Mouse (Mus musculus): Measurements from ENCODE around the gene Dusp22. TPM values are rescaled to one million over a fixed set of nuclear protein-coding genes. Genes with fewer than 3 reads are reported as not detected.

The Dusp22 gene
- polyA plus RNA-seq, 1 experiment from 2014 or later = 14.6 TPM

DNA sequence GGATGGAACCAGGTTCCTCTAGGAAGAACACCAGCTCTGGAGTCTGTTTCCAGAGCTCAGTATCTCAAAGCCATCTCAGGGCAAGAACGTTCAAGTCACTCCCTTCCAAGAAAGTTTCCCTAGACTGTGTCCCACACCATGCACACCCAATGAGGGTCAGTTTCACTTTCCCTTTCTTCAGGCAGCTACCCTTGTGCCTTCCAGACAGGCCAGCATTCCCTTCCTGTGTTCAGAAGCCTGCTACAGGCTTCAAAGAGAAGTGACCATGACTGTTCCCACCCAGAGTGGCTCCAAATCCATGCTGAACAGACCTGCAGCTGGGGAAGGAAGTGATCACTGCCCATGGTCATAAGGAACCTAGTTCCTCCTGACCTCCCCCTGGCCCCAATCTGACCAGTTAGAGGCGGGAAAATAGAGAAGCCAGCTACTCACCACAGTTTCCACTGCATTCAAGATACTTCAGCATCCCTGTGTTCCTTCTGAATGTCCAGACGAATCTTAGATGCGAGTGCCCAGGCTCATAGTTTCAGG is 78.6 kb downstream of the Dusp22 start:
- H3K4me3 ChIP-seq (ENCODE audit: low read depth, low read length) = no peak overlapping the region
- H3K36me3 ChIP-seq (replicated peaks; ENCODE audit: insufficient read depth, low read length) = no peaks in the 10 kb centered on the region
- no peak overlapping the region for H3K27ac ChIP-seq (ENCODE audit: low read depth)
- no peak overlapping the region for H3K9ac ChIP-seq (replicated peaks)
- H3K4me1 ChIP-seq (ENCODE audit: insufficient read depth) = peaks cover 5% of the 10 kb centered on the region; the same call in 1 of the 2 replicates
- ATAC-seq (no peak), DNase-seq (no peak)
- 61% methylated on average over 4 of the region's 4 CpGs for WGBS (ENCODE audit: insufficient replicate concordance)
- H3K9me3 ChIP-seq (ENCODE audit: low read length) = no peaks in the 10 kb centered on the region
- H3K4me2 ChIP-seq (ENCODE audit: low read depth, low read length) = no peak overlapping the region
- H3K27me3 ChIP-seq (ENCODE audit: insufficient read depth, low read length) = no peaks in the 10 kb centered on the region
- no peak for TF ChIP-seq CTCF (IDR thresholded peaks at IDR 0.05; ENCODE audit: low read depth)
- no peak for TF ChIP-seq EP300 (IDR thresholded peaks at IDR 0.05; ENCODE audit: low read depth)

DNA sequence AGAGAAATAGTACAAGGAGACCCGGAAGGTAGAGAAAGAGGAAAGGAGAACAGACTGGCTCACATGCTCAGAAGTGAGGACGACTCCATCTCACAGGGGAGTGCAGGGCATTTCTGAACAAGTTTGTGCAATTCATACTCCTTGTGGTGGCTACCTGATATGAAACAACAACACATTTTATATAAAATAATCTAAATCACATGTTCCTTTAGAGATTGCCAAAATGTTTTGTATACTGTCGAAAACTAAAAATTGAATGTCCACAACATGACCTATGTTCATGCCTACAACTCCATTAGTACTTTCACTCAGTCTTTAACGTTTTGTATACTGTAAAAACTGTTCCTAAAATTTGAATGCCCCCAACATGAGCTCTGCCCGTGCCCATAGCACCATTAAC is 81.4 kb downstream of the Dusp22 start:
- Histone ChIP-seq H3K9me3 (ENCODE audit: low read length) (no peaks in the 10 kb centered on the region), H3K4me3 (ENCODE audit: low read depth, low read length) (no peak overlapping the region), H3K27ac (ENCODE audit: low read depth) (no peak overlapping the region), H3K9ac (replicated peaks) (no peak overlapping the region), H3K36me3 (replicated peaks; ENCODE audit: insufficient read depth, low read length) (no peaks in the 10 kb centered on the region), H3K27me3 (ENCODE audit: insufficient read depth, low read length) (no peaks in the 10 kb centered on the region), H3K4me1 (ENCODE audit: insufficient read depth) (peaks cover 5% of the 10 kb centered on the region; the same call in 1 of the 2 replicates), H3K4me2 (ENCODE audit: low read depth, low read length) (no peak overlapping the region)
- WGBS (ENCODE audit: insufficient replicate concordance) = 63% methylated on average over 5 of the region's 5 CpGs
- ATAC-seq = no peak
- TF ChIP-seq CTCF (IDR thresholded peaks at IDR 0.05; ENCODE audit: low read depth) (no peak), EP300 (IDR thresholded peaks at IDR 0.05; ENCODE audit: low read depth) (no peak)
- no peak for DNase-seq

- ATAC-seq (no peak), DNase-seq (no peak)
- WGBS (ENCODE audit: insufficient replicate concordance) = 61% methylated on average over 6 of the region's 6 CpGs
- Histone ChIP-seq H3K36me3 (replicated peaks; ENCODE audit: insufficient read depth, low read length) (no peaks in the 10 kb centered on the region), H3K27me3 (ENCODE audit: insufficient read depth, low read length) (peaks cover 3% of the 10 kb centered on the region; the same call in 1 of the 2 replicates), H3K4me1 (ENCODE audit: insufficient read depth) (peaks cover 5% of the 10 kb centered on the region; the same call in 1 of the 2 replicates), H3K27ac (ENCODE audit: low read depth) (no peak overlapping the region), H3K4me3 (ENCODE audit: low read depth, low read length) (no peak overlapping the region), H3K4me2 (ENCODE audit: low read depth, low read length) (no peak overlapping the region), H3K9me3 (ENCODE audit: low read length) (no peaks in the 10 kb centered on the region), H3K9ac (replicated peaks) (no peak overlapping the region)
- TF ChIP-seq CTCF (IDR thresholded peaks at IDR 0.05; ENCODE audit: low read depth) = no peak
- no peak for TF ChIP-seq EP300 (IDR thresholded peaks at IDR 0.05; ENCODE audit: low read depth)
Measured at GRCm38 (mm10) chr13:30742411-30742970, 82.7 kb downstream of the Dusp22 start.

DNA sequence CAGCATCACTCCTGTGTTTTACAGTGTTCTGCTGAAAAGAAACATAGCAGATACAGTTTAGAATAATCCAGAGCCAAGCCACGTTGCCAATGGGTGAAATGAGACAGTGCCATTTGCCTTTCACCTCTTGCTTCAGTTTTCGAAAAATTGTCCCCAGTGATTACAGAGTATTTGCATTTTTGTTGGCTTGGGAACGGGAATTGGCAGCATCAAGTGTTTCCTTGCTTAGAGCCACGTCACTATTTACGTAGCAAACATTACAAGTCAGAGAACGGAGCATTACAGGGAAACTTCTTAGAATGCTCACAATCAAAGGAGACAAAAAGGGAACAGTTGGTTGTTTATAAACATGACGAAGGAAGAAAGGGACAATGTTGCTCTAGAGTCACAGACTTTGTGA is 85.3 kb downstream of the Dusp22 start:
- H3K4me1 ChIP-seq (ENCODE audit: insufficient read depth) = peaks cover 4% of the 10 kb centered on the region
- H3K27me3 ChIP-seq (ENCODE audit: insufficient read depth, low read length) = peaks cover 24% of the 10 kb centered on the region
- 54% methylated on average over 7 of the region's 7 CpGs for WGBS (ENCODE audit: insufficient replicate concordance)
- H3K36me3 ChIP-seq (replicated peaks; ENCODE audit: insufficient read depth, low read length) = no peaks in the 10 kb centered on the region
- H3K9me3 ChIP-seq (ENCODE audit: low read length) = no peaks in the 10 kb centered on the region
- ATAC-seq = no peak
- no peak overlapping the region for H3K4me3 ChIP-seq (ENCODE audit: low read depth, low read length)
- H3K27ac ChIP-seq (ENCODE audit: low read depth) = no peak overlapping the region
- TF ChIP-seq EP300 (IDR thresholded peaks at IDR 0.05; ENCODE audit: low read depth) (no peak), CTCF (IDR thresholded peaks at IDR 0.05; ENCODE audit: low read depth) (no peak)
- H3K4me2 ChIP-seq (ENCODE audit: low read depth, low read length) = no peak overlapping the region
- no peak for DNase-seq
- no peak overlapping the region for H3K9ac ChIP-seq (replicated peaks)

GRCm38 (mm10) chr13:30747068-30747467 is 87.3 kb downstream of the Dusp22 start:
- Histone ChIP-seq H3K4me1 (ENCODE audit: insufficient read depth) (peaks cover 4% of the 10 kb centered on the region), H3K9ac (replicated peaks) (no peak overlapping the region), H3K27me3 (ENCODE audit: insufficient read depth, low read length) (peaks cover 35% of the 10 kb centered on the region), H3K4me3 (ENCODE audit: low read depth, low read length) (no peak overlapping the region), H3K9me3 (ENCODE audit: low read length) (no peaks in the 10 kb centered on the region), H3K4me2 (ENCODE audit: low read depth, low read length) (no peak overlapping the region), H3K36me3 (replicated peaks; ENCODE audit: insufficient read depth, low read length) (no peaks in the 10 kb centered on the region), H3K27ac (ENCODE audit: low read depth) (no peak overlapping the region)
- TF ChIP-seq EP300 (IDR thresholded peaks at IDR 0.05; ENCODE audit: low read depth) (no peak), CTCF (IDR thresholded peaks at IDR 0.05; ENCODE audit: low read depth) (no peak)
- ATAC-seq (no peak), DNase-seq (no peak)
- WGBS (ENCODE audit: insufficient replicate concordance) = 72% methylated on average over 5 of the region's 5 CpGs

DNA sequence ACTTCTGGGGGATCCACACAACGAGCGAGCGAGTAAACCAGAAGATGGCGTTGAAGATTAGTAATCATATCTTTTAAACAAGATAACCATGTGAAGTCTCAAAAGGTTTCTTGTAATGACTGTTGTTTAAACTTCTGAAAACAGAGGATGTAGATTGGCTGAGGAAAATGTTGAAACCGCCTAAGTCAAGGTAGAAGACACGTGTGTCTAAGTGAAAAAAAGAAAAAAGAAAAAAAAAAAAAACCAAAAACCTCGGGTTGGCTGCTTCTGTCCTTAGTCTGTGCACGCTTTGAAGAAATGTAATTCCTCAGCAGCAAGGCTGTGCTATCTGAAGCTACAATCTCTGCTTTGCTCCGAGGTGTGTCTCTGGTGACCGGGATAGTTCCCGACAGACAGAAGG is 87.7 kb downstream of the Dusp22 start:
- 59% methylated on average over 11 of the region's 11 CpGs for WGBS (ENCODE audit: insufficient replicate concordance)
- no peak overlapping the region for H3K27ac ChIP-seq (ENCODE audit: low read depth)
- H3K9ac ChIP-seq (replicated peaks) = no peak overlapping the region
- H3K27me3 ChIP-seq (ENCODE audit: insufficient read depth, low read length) = peaks cover 35% of the 10 kb centered on the region
- TF ChIP-seq EP300 (IDR thresholded peaks at IDR 0.05; ENCODE audit: low read depth) = no peak
- TF ChIP-seq CTCF (IDR thresholded peaks at IDR 0.05; ENCODE audit: low read depth) = no peak
- DNase-seq (no peak), ATAC-seq (no peak)
- no peaks in the 10 kb centered on the region for H3K9me3 ChIP-seq (ENCODE audit: low read length)
- H3K4me1 ChIP-seq (ENCODE audit: insufficient read depth) = peaks cover 4% of the 10 kb centered on the region
- no peak overlapping the region for H3K4me3 ChIP-seq (ENCODE audit: low read depth, low read length)
- no peaks in the 10 kb centered on the region for H3K36me3 ChIP-seq (replicated peaks; ENCODE audit: insufficient read depth, low read length)
- no peak overlapping the region for H3K4me2 ChIP-seq (ENCODE audit: low read depth, low read length)
